Mouse (Mus musculus) lung, adult 2 months (tissue): ENCODE measurements around the gene C1qtnf9.

Experiments used
- CTCF ChIP-seq: fragments of 200-500 bp; IDR thresholded peaks from 2 replicates; pipeline ENCODE4 v1.5.1; 2011; ENCODE audit warnings: mild to moderate bottlenecking, low read length, control low read depth; ENCODE audit not compliant: insufficient read depth
- POLR2A ChIP-seq: fragments of 200-500 bp; IDR thresholded peaks from 2 replicates; pipeline ENCODE4 v1.6.1; 2011; ENCODE audit warnings: low read depth, mild to moderate bottlenecking, control low read depth, low read length, borderline replicate concordance; ENCODE audit errors: extremely low read depth

GRCm38 (mm10) chr14:60776521-60776920, 8.6 kb downstream of the C1qtnf9 start:
- no peak for TF ChIP-seq POLR2A
- no peak for TF ChIP-seq CTCF
